Mouse (Mus musculus): Measurements from ENCODE around the gene Tnfsf8.

DNA sequence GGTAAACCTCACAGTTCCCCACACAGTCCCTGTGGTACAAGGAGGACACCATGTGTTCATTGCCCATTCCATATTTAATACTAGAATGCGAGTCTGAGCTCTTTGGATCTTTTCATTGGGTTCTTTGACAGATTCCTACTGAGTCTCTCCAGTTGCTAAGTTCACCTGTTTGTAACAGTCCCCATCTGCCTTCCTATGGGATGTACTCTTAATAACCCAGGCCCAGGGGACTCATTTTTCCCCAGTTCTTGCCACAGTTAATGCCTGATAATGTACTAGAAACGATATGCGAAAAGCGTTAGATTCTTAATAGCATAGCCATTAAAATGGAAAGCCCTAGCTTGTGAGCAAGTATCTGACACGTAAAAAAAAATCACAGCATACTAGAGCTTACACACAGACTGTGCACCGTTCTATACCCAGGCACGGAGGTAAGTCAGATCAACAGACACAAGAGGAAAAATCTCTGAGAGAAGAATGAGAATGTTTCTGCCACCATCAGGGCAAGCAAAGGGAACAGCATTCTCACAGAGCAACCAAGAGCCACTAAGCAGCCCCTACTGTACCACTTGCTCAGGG lies 2.4 kb downstream of the Tnfsf8 start:
- TF ChIP-seq POLR2A (IDR thresholded peaks at IDR 0.05; ENCODE audit: extremely low read depth, insufficient read depth, low read length) (no peak), CTCF (IDR thresholded peaks at IDR 0.05; ENCODE audit: extremely low read depth, insufficient read depth, low read length) (no peak)
